Mouse (Mus musculus) midbrain, embryonic 10.5 days (tissue): ENCODE results near the gene Ift81. TPM values are rescaled to one million over a fixed set of nuclear protein-coding genes. Genes with fewer than 3 reads are reported as not detected.

Source experiments
- DNase-seq: peaks from one replicate; pipeline ENCODE4 v3.0.0-alpha.2; 2017; ENCODE audit warnings: low spot score
- H3K27ac ChIP-seq: fragments of 300-500 bp; sonication (generic); replicated peaks from 2 replicates; pipeline ENCODE4 v1.5.1; 2016; ENCODE audit warnings: mild to moderate bottlenecking
- H3K27me3 ChIP-seq: fragments of 300-500 bp; sonication (generic); 2 replicates; pipeline ENCODE4 v1.6.1; 2016; ENCODE audit warnings: low read depth, mild to moderate bottlenecking; ENCODE audit not compliant: poor library complexity, severe bottlenecking
- H3K36me3 ChIP-seq: fragments of 300-500 bp; sonication (generic); 2 replicates; pipeline ENCODE4 v1.6.1; 2016; ENCODE audit warnings: mild to moderate bottlenecking, moderate library complexity
- H3K4me1 ChIP-seq: fragments of 300-500 bp; sonication (generic); 2 replicates; pipeline ENCODE4 v1.6.1; 2016
- H3K4me3 ChIP-seq: fragments of 300-500 bp; sonication (generic); 2 replicates; pipeline ENCODE4 v1.5.1; 2016; ENCODE audit warnings: mild to moderate bottlenecking, moderate library complexity
- H3K9me3 ChIP-seq: fragments of 300-500 bp; sonication (generic); replicated peaks from 2 replicates; pipeline ENCODE4 v1.6.1; 2016; ENCODE audit warnings: mild to moderate bottlenecking
- WGBS: fragments of 180-500 bp; shearing (Covaris S2); methylation state at CpG from one replicate; pipeline ENCODE4 v1.1.7; 2016; 5-methylcytosine and 5-hydroxymethylcytosine counted together
- polyA plus RNA-seq: library from polyadenylated mRNA; unstranded; fragments of >200 nt; fragmentation: Nextera tagmentation; extraction: Ambion mirVana; gene quantifications from 2 replicates; pipeline ENCODE4 v1.2.1, GENCODE M21; 2016

Gene Ift81
- polyA plus RNA-seq, 1 experiment from 2014 or later, result 51.4 TPM

GRCm38 (mm10) chr5:122519043-122519660 is 95.2 kb downstream of the Ift81 start:
- Histone ChIP-seq H3K36me3 (no peaks in the 10 kb centered on the region), H3K4me3 (no peak overlapping the region), H3K4me1 (peaks cover 46% of the 10 kb centered on the region), H3K27me3 (no peaks in the 10 kb centered on the region), H3K27ac (0 out of 2 replicates have a peak overlapping the region, but pooled peaks have one; percentile 1), H3K9me3 (no peaks in the 10 kb centered on the region)
- no peak for DNase-seq
- WGBS, result 62% methylated on average over 7 of the region's 7 CpGs

GRCm38 (mm10) chr5:122518247-122518646 is 96.1 kb downstream of the Ift81 start:
- DNase-seq, result peak; percentile 53
- no peaks in the 10 kb centered on the region for H3K36me3 ChIP-seq

GRCm38 (mm10) chr5:122516901-122517300 is 97.4 kb downstream of the Ift81 start:
- DNase-seq, result no peak
- H3K4me1 ChIP-seq, result peaks cover 51% of the 10 kb centered on the region
- 87% methylated on average over 5 of the region's 5 CpGs for WGBS
- H3K9me3 ChIP-seq, result no peaks in the 10 kb centered on the region
- no peaks in the 10 kb centered on the region for H3K36me3 ChIP-seq
- H3K27ac ChIP-seq, result no peak overlapping the region
- no peaks in the 10 kb centered on the region for H3K27me3 ChIP-seq
- H3K4me3 ChIP-seq, result no peak overlapping the region

More at GRCm38 (mm10) chr5:122518247-122518646, 96.1 kb downstream of the Ift81 start:
- WGBS, result 25% methylated on average over 8 of the region's 8 CpGs
- Histone ChIP-seq H3K4me1 (peaks cover 51% of the 10 kb centered on the region), H3K4me3 (0 out of 2 replicates have a peak overlapping the region, but pooled peaks have one; percentile 7), H3K27me3 (no peaks in the 10 kb centered on the region), H3K9me3 (no peaks in the 10 kb centered on the region), H3K27ac (peak overlapping the region; percentile 49; the same call in 1 of the 2 replicates)

GRCm38 (mm10) chr5:122516029-122516730 is 98.1 kb downstream of the Ift81 start:
- H3K4me1 ChIP-seq, result peaks cover 53% of the 10 kb centered on the region
- 84% methylated on average over 11 of the region's 11 CpGs for WGBS

GRCm38 (mm10) chr5:122514127-122514521 is 100.2 kb downstream of the Ift81 start:
- DNase-seq, result no peak
- H3K4me1 ChIP-seq, result peaks cover 37% of the 10 kb centered on the region
- H3K36me3 ChIP-seq, result no peaks in the 10 kb centered on the region
- H3K4me3 ChIP-seq, result peak overlapping the region; percentile 34; the same call in 1 of the 2 replicates
- no peaks in the 10 kb centered on the region for H3K27me3 ChIP-seq
- WGBS, result 21% methylated on average over 8 of the region's 8 CpGs
- no peaks in the 10 kb centered on the region for H3K9me3 ChIP-seq
- H3K27ac ChIP-seq, result peak overlapping the region; percentile 61

More at GRCm38 (mm10) chr5:122516029-122516730, 98.1 kb downstream of the Ift81 start:
- no peak for DNase-seq
- no peaks in the 10 kb centered on the region for H3K9me3 ChIP-seq
- H3K36me3 ChIP-seq, result no peaks in the 10 kb centered on the region
- no peak overlapping the region for H3K27ac ChIP-seq
- H3K27me3 ChIP-seq, result no peaks in the 10 kb centered on the region
- H3K4me3 ChIP-seq, result no peak overlapping the region

- DNase-seq, result no peak
- peak overlapping the region; percentile 34 for H3K4me3 ChIP-seq
- 38% methylated on average over 23 of the region's 23 CpGs for WGBS
- H3K27ac ChIP-seq, result peak overlapping the region; percentile 61
- H3K4me1 ChIP-seq, result peaks cover 32% of the 10 kb centered on the region
- no peaks in the 10 kb centered on the region for H3K9me3 ChIP-seq
- no peaks in the 10 kb centered on the region for H3K27me3 ChIP-seq
- no peaks in the 10 kb centered on the region for H3K36me3 ChIP-seq
These were observed 100.7 kb downstream of the Ift81 start for GRCm38 (mm10) chr5:122513421-122514126.

- no peak for DNase-seq
- H3K27ac ChIP-seq, result no peak overlapping the region
- H3K36me3 ChIP-seq, result no peaks in the 10 kb centered on the region
- no peak overlapping the region for H3K4me3 ChIP-seq
- H3K27me3 ChIP-seq, result no peaks in the 10 kb centered on the region
- no peaks in the 10 kb centered on the region for H3K9me3 ChIP-seq
- peaks cover 17% of the 10 kb centered on the region for H3K4me1 ChIP-seq
- WGBS, result 73% methylated on average over 6 of the region's 6 CpGs
These were observed 102.3 kb downstream of the Ift81 start for GRCm38 (mm10) chr5:122512011-122512410.

GRCm38 (mm10) chr5:122511405-122511804 is 102.9 kb downstream of the Ift81 start:
- DNase-seq, result no peak
- Histone ChIP-seq H3K4me3 (no peak overlapping the region), H3K27ac (no peak overlapping the region), H3K4me1 (peaks cover 17% of the 10 kb centered on the region), H3K27me3 (no peaks in the 10 kb centered on the region), H3K9me3 (peaks cover 3% of the 10 kb centered on the region; the same call in 1 of the 2 replicates), H3K36me3 (no peaks in the 10 kb centered on the region)
- 80% methylated on average over 9 of the region's 9 CpGs for WGBS

GRCm38 (mm10) chr5:122510651-122511157 is 103.6 kb downstream of the Ift81 start:
- peaks cover 17% of the 10 kb centered on the region for H3K4me1 ChIP-seq
- no peaks in the 10 kb centered on the region for H3K36me3 ChIP-seq
- no peak for DNase-seq
- peaks cover 5% of the 10 kb centered on the region; the same call in 1 of the 2 replicates for H3K9me3 ChIP-seq
- H3K27ac ChIP-seq, result no peak overlapping the region
- no peaks in the 10 kb centered on the region for H3K27me3 ChIP-seq
- WGBS, result 73% methylated on average over 17 of the region's 17 CpGs
- H3K4me3 ChIP-seq, result no peak overlapping the region

- H3K4me3 ChIP-seq, result no peak overlapping the region
- H3K27me3 ChIP-seq, result no peaks in the 10 kb centered on the region
- peaks cover 5% of the 10 kb centered on the region; the same call in 1 of the 2 replicates for H3K9me3 ChIP-seq
- H3K4me1 ChIP-seq, result peaks cover 17% of the 10 kb centered on the region
- H3K27ac ChIP-seq, result no peak overlapping the region
- no peak for DNase-seq
- WGBS, result 85% methylated on average over 7 of the region's 7 CpGs
- no peaks in the 10 kb centered on the region for H3K36me3 ChIP-seq
These were observed 104.7 kb downstream of the Ift81 start for GRCm38 (mm10) chr5:122509608-122510007.

- no peak for DNase-seq
- H3K4me3 ChIP-seq, result no peak overlapping the region
- H3K9me3 ChIP-seq, result peaks cover 5% of the 10 kb centered on the region; the same call in 1 of the 2 replicates
- H3K36me3 ChIP-seq, result no peaks in the 10 kb centered on the region
- H3K27me3 ChIP-seq, result peaks cover 2% of the 10 kb centered on the region; the same call in 1 of the 2 replicates
- peaks cover 14% of the 10 kb centered on the region for H3K4me1 ChIP-seq
- H3K27ac ChIP-seq, result no peak overlapping the region
- WGBS, result 92% methylated on average over 11 of the region's 11 CpGs
These were observed 105.4 kb downstream of the Ift81 start for GRCm38 (mm10) chr5:122508861-122509306.

- H3K9me3 ChIP-seq, result peaks cover 5% of the 10 kb centered on the region; the same call in 1 of the 2 replicates
- no peaks in the 10 kb centered on the region for H3K36me3 ChIP-seq
- peaks cover 22% of the 10 kb centered on the region for H3K4me1 ChIP-seq
- no peak overlapping the region for H3K27ac ChIP-seq
- H3K4me3 ChIP-seq, result no peak overlapping the region
- DNase-seq, result no peak
- H3K27me3 ChIP-seq, result peaks cover 8% of the 10 kb centered on the region
These were observed 106.9 kb downstream of the Ift81 start for GRCm38 (mm10) chr5:122507396-122507795.
